Mouse (Mus musculus) ES-CJ7 (cell line): Measurements from ENCODE around the gene Ddr2.

Source experiments
- DNase-seq: peaks from one replicate; pipeline ENCODE4 v3.0.0; 2011; ENCODE audit warnings: low read depth, low spot score

Gene Ddr2

GRCm38 (mm10) chr1:170110516-170111332 lies at the start of gene Ddr2:
TSS of gene Ddr2 (minus strand) at chr1:170110762.
- DNase-seq: no peak

DNA sequence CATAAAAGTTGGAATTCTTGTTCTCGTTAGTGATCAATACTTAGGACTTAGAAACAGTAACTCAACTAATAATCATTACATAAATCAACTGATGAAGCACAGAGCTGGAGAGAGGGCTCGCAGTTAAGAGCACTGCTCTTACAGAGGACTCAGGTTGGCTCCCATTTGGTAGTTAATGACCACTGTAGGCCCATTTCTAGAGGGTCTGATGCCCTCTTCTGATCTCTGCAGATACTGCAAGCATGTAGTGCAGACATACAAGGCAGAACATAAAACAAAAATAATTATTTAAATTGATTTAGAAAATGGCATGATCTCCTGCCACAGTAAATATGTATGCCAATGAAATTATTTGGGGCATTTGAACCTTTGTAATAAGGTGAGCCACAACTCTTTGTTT lies 49.1 kb upstream of the Ddr2 start:
- no peak for DNase-seq

GRCm38 (mm10) chr1:170155761-170156160 lies 45.2 kb upstream of the Ddr2 start:
- DNase-seq: no peak

DNA sequence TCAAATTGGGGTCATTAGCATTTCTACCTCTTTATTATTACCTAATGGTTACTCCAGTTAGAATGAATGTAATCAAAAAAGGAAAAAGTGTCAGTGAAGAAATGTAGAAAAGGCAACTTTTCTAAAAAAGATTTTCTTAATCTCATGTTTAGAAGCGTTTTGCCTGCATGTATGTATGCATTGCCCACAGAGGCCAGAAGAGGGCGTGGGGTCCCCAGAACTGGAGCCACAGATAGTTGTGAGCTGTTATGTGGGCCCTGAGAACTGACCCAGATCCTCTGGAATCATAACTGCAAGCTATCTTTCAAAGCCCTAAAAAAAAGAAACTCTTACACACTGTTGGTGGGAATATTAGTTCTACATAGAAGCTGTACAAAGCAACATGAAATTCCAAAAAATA lies 44.7 kb upstream of the Ddr2 start:
- peak; percentile 24 for DNase-seq

DNA sequence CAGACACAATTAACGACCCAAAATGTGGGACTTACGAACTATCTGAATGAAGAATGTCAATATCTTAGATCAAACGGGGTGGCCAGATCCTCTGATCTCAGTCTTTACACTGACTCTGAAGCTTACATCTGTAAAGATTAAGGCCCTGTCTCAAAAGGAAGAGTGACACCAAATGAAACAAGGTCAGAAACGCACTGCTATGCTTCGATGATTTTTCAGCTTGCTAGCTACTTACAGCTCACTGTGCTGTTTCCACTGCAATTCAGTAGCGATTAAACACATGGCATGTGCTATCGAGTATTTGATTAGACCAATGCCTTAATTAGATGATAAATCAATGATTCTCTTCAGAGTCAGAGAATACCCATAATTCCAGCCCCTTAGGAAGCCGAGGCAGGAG lies 43.4 kb upstream of the Ddr2 start:
- DNase-seq: no peak

DNA sequence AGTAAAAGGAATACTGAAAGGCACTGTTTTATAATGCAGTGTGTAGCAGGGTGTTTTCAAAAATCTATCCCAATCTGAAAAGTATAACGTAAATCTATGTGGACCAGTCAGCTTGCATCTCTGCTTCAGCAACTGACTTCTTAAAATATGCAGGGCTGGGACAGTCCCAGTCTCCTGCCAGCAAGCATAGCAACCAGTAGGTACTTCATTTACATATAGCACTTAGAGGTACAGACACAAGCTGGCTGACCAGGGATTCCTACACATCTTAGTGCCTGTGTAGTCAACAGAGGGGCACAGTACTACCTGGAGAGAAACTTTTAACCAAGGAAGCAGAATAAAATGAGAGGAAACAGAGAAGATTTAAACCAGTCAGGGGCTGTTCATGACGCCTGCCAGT lies 42.0 kb upstream of the Ddr2 start:
- no peak for DNase-seq

GRCm38 (mm10) chr1:170150870-170151269 lies 40.3 kb upstream of the Ddr2 start:
- DNase-seq: no peak

GRCm38 (mm10) chr1:170149756-170150155 lies 39.2 kb upstream of the Ddr2 start:
- DNase-seq: no peak

DNA sequence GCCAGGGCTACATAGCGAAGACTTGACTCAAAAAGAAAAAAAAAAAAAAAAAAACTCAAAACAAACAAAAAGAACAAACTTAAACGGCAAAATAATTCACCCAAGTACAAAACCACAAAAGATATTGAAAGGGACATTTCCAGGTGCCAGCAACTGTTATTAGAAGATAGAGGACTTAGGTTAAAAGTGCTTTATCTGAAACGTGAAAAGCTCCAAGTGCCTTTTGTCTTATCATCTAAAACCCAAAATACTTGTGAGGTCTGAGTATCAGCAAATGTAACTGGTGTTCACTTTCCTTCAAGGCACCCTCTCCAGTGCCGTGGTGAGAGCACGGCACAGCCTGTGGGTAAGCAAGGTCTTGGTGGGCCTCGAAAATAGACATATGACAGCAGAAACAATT lies 38.0 kb upstream of the Ddr2 start:
- no peak for DNase-seq

GRCm38 (mm10) chr1:170147651-170148448 lies 37.3 kb upstream of the Ddr2 start:
- no peak for DNase-seq

GRCm38 (mm10) chr1:170145606-170146005 lies 35.0 kb upstream of the Ddr2 start:
- no peak for DNase-seq

- DNase-seq: no peak
Measured at GRCm38 (mm10) chr1:170142256-170142871, 31.8 kb upstream of the Ddr2 start.

DNA sequence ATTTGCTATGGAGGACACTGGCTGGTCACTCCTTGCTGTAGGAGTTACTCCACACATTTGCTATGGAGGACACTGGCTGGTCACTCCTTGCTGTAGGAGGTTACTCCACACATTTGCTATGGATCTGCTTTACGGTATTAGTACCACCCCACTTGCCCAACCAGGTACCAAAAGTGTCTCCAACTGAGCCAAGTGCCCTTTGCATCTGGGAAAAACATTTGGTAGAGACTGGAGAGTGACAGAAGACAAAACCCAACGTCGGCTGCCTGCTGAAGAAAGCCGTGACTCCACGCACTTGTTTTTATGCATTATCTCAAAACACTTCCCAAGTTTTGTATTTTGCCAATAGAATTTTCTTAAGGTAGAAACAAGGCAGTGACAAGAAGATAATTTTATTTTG lies 31.1 kb upstream of the Ddr2 start:
- no peak for DNase-seq

DNA sequence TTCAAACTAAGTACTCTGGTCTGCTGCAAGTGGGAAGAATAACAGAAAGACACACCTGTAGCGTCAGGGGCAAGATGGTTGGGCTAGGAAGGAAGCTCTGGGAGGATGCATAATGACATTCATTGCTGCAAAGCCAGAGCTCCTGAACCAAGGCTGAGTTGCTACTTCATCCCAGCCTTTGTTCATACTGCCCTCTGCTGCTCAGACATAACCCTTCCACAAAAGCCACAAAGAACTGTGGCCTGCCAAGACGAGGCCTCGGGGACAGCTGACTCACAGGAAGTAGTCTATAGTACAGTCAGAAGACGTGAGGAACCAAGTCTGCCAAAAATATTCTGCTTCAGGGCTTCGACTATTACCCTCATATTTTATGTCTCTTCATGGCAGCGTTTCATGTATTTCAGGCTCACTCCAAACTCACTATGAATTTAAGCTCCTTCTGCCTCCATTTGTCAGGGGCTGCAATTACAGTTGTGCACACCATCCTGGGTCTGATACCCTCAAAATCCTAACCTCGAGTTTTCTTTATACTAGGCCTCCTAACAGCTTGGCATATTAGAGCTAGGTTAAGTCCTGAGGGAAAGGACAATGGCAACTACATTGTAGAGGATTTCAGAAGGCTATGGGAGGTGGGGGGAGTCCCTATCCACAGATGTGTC lies 25.9 kb upstream of the Ddr2 start:
- peak; percentile 87 for DNase-seq

DNA sequence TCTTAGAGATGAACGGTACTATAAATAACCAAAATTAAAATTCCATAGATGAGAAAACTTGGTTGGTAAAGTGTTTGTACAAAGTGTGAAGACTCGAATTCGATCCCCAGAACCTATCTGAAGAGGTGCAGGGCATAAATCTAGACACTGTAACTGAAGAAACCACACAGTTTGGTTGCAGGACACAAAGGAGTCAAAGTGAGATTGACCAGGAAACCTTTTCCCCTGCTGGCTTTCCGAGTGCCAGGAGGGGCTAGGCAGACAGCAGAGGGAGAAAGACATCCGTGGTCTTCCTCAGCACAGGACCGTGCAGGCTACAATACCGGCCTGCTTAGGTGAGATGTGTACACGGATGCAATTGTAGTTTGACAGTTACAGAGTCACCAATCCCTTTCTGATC lies 23.7 kb upstream of the Ddr2 start:
- DNase-seq: no peak

DNA sequence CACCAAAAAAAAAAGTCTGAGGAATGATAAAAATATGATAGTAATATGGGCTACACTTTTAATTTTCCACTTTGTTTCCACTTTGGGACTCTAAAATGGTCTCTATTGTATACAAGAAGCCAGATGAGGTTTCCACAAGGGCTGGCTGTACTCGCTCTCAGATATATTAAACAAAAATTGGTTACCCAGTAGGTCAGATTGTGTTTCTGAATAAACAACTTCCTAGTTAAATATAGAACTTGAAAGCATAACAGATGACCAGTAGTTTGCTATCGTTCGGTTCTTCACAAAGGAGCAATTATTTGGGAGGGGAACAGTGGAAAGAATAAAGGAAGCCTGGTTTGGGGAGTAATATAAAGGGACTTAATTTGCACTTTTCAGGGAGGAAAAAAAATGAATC lies 20.4 kb upstream of the Ddr2 start:
- no peak for DNase-seq

DNA sequence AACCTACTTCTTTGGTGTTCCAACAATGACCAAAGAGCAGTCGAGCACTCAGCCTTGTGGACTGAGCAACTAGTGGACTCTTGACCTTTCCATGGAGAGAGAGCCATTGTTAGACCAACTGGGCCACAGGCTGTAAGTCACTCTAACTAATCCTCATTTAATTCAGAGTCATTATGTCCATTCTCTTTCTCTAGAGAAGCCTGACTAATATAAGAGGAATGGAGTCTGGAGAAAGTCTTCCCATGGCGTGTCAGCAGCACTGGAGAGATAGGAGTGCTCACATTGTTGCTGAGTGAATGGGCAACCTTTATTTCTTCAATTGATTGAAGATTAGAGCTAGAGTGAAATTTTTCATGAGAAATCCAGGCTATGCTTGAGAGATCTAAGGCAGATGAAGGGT lies 14.1 kb upstream of the Ddr2 start:
- DNase-seq: no peak

DNA sequence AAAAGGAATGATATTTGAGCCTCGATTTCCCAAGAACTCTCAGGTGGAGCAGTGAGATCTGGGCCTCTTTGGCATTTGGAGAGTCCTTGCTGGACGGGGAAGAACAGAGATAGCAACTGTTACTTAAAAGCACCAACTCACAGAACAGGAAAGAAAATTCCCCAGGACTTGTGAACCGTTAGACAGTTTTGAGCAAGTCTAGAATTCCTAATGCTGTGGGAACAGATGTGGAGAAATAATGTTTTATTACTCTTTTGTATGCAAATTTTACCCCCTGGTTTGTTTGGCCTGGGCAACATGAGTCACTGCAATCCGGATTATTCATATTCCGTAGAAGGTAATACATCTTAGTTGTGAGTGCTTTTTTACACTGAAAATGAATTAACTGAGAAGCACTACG lies 3.1 kb upstream of the Ddr2 start:
- no peak for DNase-seq

DNA sequence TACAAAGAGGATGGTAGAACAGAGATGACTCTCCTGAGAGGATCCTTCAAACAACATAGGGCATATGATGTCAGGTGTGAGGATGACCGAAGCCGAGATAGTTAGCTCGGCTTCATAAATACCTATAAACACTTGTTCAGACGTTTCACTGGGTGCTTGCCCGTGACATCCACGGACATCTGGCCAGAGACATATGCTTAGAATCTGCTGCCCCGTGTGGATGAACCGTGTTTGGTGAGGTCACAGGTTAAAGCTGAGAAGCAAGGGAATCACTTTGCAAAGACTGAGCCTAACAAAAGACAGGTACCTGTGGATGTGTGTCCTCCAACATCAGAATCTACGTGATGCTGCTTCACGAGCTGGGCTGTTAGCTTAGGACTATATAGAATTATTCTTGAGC lies 1.7 kb upstream of the Ddr2 start:
- no peak for DNase-seq

- no peak for DNase-seq
Measured at GRCm38 (mm10) chr1:170111651-170112226, 1.2 kb upstream of the Ddr2 start.

DNA sequence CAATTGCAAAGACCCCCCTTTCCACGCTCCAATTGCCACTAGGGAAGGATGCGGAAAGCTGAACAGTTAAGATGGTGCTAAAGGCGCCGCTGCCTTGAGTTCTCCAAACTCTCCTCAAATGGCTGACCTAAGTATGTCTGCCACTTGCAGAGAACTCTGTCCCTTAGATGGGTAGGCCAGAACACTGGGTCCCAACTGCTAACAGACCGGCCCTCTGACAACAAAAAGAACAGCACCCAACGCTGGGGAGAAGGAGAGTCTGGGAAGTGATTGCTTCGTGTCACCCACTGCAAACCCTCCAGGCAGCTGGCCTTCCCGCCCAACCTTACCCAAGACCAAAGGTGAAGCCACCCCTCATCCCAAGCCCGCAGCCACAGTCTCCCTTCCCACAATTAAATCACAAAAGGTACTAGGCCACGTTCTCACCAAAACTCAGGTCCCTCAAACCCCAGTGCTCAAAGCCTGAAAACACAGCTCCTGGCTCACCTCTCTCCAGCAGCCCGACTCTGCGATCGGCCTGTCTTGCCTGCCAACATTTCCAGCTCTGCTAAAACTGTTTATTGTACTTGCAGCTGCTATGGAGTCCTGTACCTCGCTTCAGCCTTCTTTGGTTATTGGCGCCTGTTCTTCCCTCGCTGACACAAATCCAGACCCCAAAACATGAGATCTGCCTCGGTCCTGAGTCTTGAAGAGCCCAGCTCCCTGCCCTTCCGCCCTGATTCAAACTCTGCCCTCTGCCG lies 616 bp downstream of the Ddr2 start:
- DNase-seq: no peak
